Mouse (Mus musculus): ENCODE results near the gene Gm20388. TPM values are rescaled to one million over a fixed set of nuclear protein-coding genes. Genes with fewer than 3 reads are reported as not detected.

Gene Gm20388
- total RNA-seq, 2 experiments from 2014 or later, result 8.8 TPM

- no peak for DNase-seq (ENCODE audit: extremely low spot score in 1 of 2, low spot score in 1 of 2)
These were observed 1941.1 kb downstream of the Gm20388 start for GRCm38 (mm10) chr8:121851716-121852115.

DNA sequence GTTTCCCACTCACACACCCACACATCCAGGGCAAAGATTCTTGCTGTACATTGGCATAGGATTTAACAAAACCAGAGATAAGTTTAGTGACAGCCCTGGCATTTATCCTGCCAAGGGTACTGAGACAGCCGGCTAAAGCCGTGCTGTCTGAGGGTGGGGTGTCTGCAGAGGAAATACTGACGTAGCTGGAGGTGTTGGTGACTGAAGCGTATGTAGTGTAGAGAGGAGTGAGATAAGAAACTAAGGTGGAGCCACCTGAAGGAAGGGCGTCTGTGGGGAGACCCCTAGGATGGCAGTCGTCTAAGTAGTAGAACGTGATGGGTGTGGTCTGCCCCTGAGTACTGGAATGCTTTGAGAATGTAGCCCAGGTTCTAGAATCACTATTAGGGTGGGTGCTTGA, 1941.8 kb downstream of the Gm20388 start:
- no peak for DNase-seq (ENCODE audit: extremely low spot score in 1 of 2, low spot score in 1 of 2)

DNA sequence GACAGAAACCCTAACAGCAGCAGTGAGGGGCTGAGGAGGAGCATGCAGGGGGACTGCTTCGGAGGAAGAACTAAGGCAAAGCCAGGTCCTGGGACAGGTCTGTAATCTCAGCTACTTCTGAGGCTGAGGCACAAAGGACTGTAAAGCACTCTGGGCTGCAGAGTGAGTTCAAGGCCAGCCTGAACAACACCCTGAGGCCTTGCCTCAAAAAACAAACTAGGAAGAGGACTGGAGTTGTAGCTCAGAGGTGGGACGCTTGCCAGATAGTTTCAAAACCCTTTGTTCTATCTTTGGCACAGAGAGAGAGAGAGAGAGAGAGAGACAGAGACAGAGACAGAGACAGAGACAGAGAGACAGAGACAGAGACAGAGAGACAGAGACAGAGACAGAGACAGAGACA, 1942.9 kb downstream of the Gm20388 start:
- DNase-seq (ENCODE audit: extremely low spot score in 1 of 2, low spot score in 1 of 2), result no peak

DNA sequence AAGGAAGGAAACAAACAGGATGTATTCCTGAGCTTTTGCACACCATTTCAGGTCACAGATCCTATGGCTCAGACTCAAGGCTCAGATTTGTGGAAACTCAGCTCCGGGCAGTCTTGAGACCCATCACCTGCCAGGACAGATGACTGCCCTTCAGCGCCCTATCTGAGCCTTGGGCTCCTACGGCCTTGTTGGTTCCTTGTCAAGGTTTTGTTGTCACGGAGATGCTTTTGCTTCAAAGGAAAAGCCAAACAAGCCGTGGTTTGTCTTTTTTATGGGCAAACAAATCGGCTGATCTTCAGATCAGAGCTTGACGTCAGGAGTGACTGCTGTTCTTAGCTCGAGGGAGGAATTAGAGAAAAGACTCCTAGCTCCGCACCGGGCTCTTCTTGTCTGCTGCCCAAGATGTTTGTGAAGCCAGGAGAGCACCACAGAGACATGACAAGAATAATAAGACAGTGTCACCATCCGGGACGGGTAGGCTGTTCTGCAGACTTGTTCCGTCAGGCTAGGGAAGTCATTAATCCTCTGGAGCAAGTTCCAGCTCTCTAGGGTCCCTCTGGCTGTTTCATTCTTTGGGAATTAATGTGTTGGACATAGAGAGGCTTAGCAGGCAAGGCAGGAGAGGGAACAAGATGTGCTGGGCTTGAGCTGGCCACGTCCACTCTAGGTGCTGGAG, 1945.6 kb downstream of the Gm20388 start:
- DNase-seq (ENCODE audit: extremely low spot score in 1 of 2, low spot score in 1 of 2), result no peak

- no peak for DNase-seq (ENCODE audit: extremely low spot score in 1 of 2, low spot score in 1 of 2)
These were observed 1946.7 kb downstream of the Gm20388 start for GRCm38 (mm10) chr8:121857331-121857730.

GRCm38 (mm10) chr8:121857747-121858146, 1947.1 kb downstream of the Gm20388 start:
- no peak for DNase-seq (ENCODE audit: extremely low spot score in 1 of 2, low spot score in 1 of 2)

- no peak for DNase-seq (ENCODE audit: extremely low spot score in 1 of 2, low spot score in 1 of 2)
These were observed 1950.6 kb downstream of the Gm20388 start for GRCm38 (mm10) chr8:121861276-121861675.

- DNase-seq (ENCODE audit: extremely low spot score in 1 of 2, low spot score in 1 of 2), result no peak
These were observed 1951.3 kb downstream of the Gm20388 start for GRCm38 (mm10) chr8:121861806-121862548.

DNA sequence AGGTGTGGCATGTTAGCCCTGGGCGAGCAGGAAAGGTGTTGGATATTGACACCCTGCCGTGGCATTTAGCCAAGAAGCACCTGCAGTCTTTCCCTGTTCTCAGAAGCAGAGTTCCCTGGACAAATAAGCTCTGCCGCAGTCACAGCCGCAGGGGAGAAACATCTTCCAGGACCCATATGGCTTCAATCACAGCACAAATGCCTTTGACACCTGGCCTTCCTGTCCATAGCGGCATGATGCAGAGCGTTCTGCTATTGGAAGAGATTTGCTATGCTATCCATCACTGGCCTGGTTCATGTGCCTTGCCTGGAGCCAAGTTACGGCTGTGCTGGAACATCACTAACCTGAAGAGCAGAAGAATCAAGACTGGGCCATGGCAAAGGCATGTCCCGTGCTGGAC, 1954.7 kb downstream of the Gm20388 start:
- DNase-seq (ENCODE audit: extremely low spot score in 1 of 2, low spot score in 1 of 2), result no peak

DNA sequence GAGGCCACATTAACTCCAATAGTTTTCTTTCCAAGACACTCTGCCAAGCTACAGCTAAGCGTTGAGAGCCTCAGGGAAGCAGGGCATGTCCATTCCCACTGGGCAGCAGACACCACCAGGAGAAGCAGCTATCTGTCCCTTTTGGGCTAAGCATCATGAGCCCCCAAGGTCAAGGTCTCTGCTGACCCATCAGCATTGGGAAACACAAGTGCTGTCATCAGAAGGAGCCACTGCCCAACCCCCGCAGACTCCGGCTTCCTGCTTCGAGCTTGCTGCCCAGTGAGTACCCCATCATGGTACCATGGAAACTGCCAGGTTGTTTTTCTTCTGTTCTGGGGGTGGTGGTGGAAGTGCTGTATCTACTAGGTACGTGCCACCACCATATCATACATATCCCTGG, 1957.6 kb downstream of the Gm20388 start:
- DNase-seq (ENCODE audit: extremely low spot score in 1 of 2, low spot score in 1 of 2), result no peak

DNA sequence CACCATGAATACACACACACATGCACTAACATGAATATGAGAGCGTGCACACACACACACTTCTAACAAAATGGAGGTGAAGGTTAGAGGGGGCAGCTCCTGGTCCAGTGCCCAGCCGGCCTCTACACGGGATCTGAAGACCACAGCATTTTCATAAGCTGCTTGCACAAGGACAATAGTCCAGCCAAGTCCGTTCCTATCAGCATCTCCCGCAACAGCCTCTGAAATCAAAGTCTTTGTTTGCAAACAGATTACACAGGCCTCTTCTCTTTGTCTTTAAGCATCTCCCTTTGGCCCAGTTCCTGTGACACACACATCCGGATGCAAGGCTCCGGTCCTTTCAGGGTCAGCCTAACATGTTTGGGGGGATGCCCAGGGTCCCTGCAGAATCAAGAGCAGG, 1958.3 kb downstream of the Gm20388 start:
- no peak for DNase-seq (ENCODE audit: extremely low spot score in 1 of 2, low spot score in 1 of 2)

GRCm38 (mm10) chr8:121870190-121870589, 1959.5 kb downstream of the Gm20388 start:
- DNase-seq (ENCODE audit: extremely low spot score in 1 of 2, low spot score in 1 of 2), result no peak

GRCm38 (mm10) chr8:121871833-121872440, 1961.3 kb downstream of the Gm20388 start:
- no peak for DNase-seq (ENCODE audit: extremely low spot score in 1 of 2, low spot score in 1 of 2)

- no peak for DNase-seq (ENCODE audit: extremely low spot score in 1 of 2, low spot score in 1 of 2)
These were observed 1963.4 kb downstream of the Gm20388 start for GRCm38 (mm10) chr8:121874031-121874430.

DNA sequence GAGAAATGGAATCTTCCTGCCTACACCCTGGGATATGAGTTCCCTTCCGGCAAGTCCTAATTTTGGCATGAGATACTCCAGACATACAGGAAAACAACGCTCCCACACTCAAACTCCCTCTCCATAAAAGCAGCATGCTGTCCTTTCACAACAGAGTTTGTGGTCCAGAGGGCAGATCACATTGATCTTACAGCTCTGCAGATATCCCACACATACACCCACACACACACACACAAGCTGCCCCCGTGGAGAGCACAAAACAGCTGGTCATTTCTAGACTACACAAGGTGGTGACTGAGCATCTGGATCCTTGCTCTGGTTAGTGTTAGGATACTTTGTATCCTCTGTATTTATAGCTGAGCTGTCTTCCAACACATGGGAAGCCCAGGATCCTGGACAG, 1964.4 kb downstream of the Gm20388 start:
- DNase-seq (ENCODE audit: extremely low spot score in 1 of 2, low spot score in 1 of 2), result no peak

GRCm38 (mm10) chr8:121875517-121875916, 1964.9 kb downstream of the Gm20388 start:
- no peak for DNase-seq (ENCODE audit: extremely low spot score in 1 of 2, low spot score in 1 of 2)

DNA sequence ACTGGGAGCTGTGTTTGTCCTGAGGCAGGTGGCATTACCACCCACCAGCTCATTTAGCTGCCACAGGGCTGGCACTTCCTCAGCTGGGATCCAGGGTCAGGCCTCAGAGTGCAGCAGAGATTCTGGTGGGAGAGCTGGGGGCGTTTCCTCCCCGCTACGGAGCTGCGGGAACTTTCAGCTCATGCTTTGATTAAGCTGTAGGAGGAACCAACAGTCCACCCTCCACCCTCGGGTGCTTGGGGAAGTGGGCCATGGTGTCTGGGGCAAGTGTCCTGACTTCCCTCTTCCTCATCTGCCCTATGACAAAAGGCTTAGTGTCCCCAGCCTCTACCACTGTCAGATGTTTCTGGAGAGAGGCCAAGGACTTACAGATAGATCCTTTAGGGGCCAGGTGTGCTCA, 1966.6 kb downstream of the Gm20388 start:
- no peak for DNase-seq (ENCODE audit: extremely low spot score in 1 of 2, low spot score in 1 of 2)

DNA sequence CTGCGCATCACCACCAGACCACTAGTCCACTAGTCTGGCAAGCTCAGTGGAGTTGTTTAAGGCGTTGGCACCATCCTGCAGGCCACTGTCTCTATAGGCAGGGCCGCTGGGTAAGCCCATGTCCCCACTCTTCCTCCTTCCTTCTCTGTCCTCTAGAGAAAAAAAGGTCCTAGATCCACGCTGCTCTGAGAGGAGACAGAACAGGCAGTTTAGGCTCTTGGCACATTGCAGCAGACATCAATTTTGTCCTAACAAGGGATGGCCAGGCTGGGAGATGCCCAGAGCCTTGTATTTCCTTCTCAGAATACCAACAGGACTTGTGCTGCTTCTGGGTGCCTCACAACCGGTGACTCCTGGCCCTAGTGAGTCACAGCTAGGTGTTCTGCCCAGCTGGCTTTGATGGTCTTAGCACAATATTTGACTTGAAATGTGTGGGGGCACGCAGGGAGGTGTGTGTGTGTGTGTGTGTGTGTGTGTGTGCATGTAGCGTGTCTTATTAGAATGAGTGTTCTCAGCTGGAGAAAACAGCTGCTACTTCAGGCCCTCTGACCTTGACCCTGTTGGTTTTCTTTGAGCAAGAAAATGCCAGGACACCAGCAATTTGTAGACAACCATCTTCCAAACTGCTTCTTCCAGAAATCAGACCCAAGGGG, 1967.3 kb downstream of the Gm20388 start:
- DNase-seq (ENCODE audit: extremely low spot score in 1 of 2, low spot score in 1 of 2), result no peak

GRCm38 (mm10) chr8:121879712-121880111, 1969.1 kb downstream of the Gm20388 start:
- DNase-seq (ENCODE audit: extremely low spot score in 1 of 2, low spot score in 1 of 2), result no peak

- DNase-seq (ENCODE audit: extremely low spot score in 1 of 2, low spot score in 1 of 2), result no peak
These were observed 1970.2 kb downstream of the Gm20388 start for GRCm38 (mm10) chr8:121880818-121881217.

- no peak for DNase-seq (ENCODE audit: extremely low spot score in 1 of 2, low spot score in 1 of 2)
These were observed 1971.3 kb downstream of the Gm20388 start for GRCm38 (mm10) chr8:121881921-121882320.
